Comparison of ENCODE assay signal across 10 mouse cellular contexts in genomic region chr9:120709146-120709655, GRCm38 (mm10).
DNase-seq lines count a peak whose midpoint lies in the region; ATAC-seq and TF ChIP-seq lines count a peak whose summit lies in the region.
"Had no signal": no experiment of that assay in that cellular context is flagged by ENCODE, and none has a peak within 500 bp of the region (broad histone marks: within the 10 kb centered on the region; RNA-seq: fewer than 3 reads in every experiment).

No protein-coding gene starts in this region.

- no peak overlapping the region for H3K27ac ChIP-seq in heart, postnatal 0 days (ENCODE audit: low read depth)
- H3K27ac ChIP-seq in forebrain, embryonic 16.5 days (ENCODE audit: low read length): no peak overlapping the region
- H3K27ac ChIP-seq in midbrain, embryonic 15.5 days: no peak overlapping the region

- no peak overlapping the region for H3K4me3 ChIP-seq in heart, postnatal 0 days (ENCODE audit: low read depth, low read length)
- H3K4me3 ChIP-seq in forebrain, embryonic 16.5 days (replicated peaks; ENCODE audit: low read length): peak overlapping the region; percentile 25; the same call in 1 of the 2 replicates
- 0 out of 2 replicates have a peak overlapping the region, but pooled peaks have one; percentile 5 for H3K4me3 ChIP-seq in midbrain, embryonic 15.5 days

- no peak overlapping the region for H3K9ac ChIP-seq in heart, postnatal 0 days (replicated peaks; ENCODE audit: low read depth, low read length)
- H3K9ac ChIP-seq in forebrain, embryonic 16.5 days (replicated peaks; ENCODE audit: low read depth, low read length): peak overlapping the region; percentile 44
- no peak overlapping the region for H3K9ac ChIP-seq in midbrain, embryonic 15.5 days

- WGBS in heart, postnatal 0 days: 42% methylated on average over 10 of the region's 10 CpGs
- 64% methylated on average over 10 of the region's 10 CpGs for WGBS in forebrain, embryonic 16.5 days
- WGBS in midbrain, embryonic 15.5 days: 62% methylated on average over 10 of the region's 10 CpGs

- peaks cover 10% of the 10 kb centered on the region; the same call in 1 of the 2 replicates for H3K4me1 ChIP-seq in heart, postnatal 0 days (ENCODE audit: control insufficient read depth, insufficient read depth)
- H3K4me1 ChIP-seq in forebrain, embryonic 16.5 days (replicated peaks; ENCODE audit: control insufficient read depth, insufficient read depth, low read length): peaks cover 10% of the 10 kb centered on the region
- H3K4me1 ChIP-seq in midbrain, embryonic 15.5 days: peaks cover 11% of the 10 kb centered on the region

- TF ChIP-seq CTCF in heart, postnatal 0 days (IDR thresholded peaks at IDR 0.05; ENCODE audit: low read depth): no peak

- no peaks in the 10 kb centered on the region for H3K27me3 ChIP-seq in heart, postnatal 0 days (ENCODE audit: control insufficient read depth, insufficient read depth, low read length)
- no peaks in the 10 kb centered on the region for H3K27me3 ChIP-seq in forebrain, embryonic 16.5 days (replicated peaks; ENCODE audit: control insufficient read depth, insufficient read depth, low read length)
- H3K27me3 ChIP-seq in midbrain, embryonic 15.5 days (replicated peaks): no peaks in the 10 kb centered on the region

- no peak for DNase-seq in heart, postnatal 0 days (ENCODE audit: low spot score)
- no peak for DNase-seq in heart, postnatal 36 days
- peak; percentile 55 for DNase-seq in MEL-GATA-1-ER (ENCODE audit: extremely low read depth, low read depth)
- no peak for DNase-seq in testis, postnatal 14 days (ENCODE audit: low spot score)
- DNase-seq in retina, embryonic 14.5 days (ENCODE audit: low spot score): no peak
- DNase-seq in frontal cortex, adult 2 months (ENCODE audit: extremely low spot score in 1 of 2, low spot score in 1 of 2): no peak
- DNase-seq: lung, postnatal 4 days had no signal

- ATAC-seq in heart, postnatal 0 days (ENCODE audit: insufficient read depth, low read depth): no peak
- ATAC-seq in forebrain, embryonic 16.5 days: no peak
- no peak for ATAC-seq in midbrain, embryonic 15.5 days (replicated peaks)

- H3K4me2 ChIP-seq in heart, postnatal 0 days (ENCODE audit: low read depth, low read length): peak overlapping the region; percentile 48
- peak overlapping the region; percentile 49 for H3K4me2 ChIP-seq in forebrain, embryonic 16.5 days (ENCODE audit: low read length)
- H3K4me2 ChIP-seq in midbrain, embryonic 15.5 days: peak overlapping the region; percentile 36

- intact Hi-C loops in heart, postnatal 36 days (cut with DNase I): no loop called here

- no peaks in the 10 kb centered on the region for H3K36me3 ChIP-seq in heart, postnatal 0 days (replicated peaks; ENCODE audit: control insufficient read depth, insufficient read depth, low read length)
- H3K36me3 ChIP-seq in forebrain, embryonic 16.5 days (ENCODE audit: control insufficient read depth, insufficient read depth): no peaks in the 10 kb centered on the region
- no peaks in the 10 kb centered on the region for H3K36me3 ChIP-seq in midbrain, embryonic 15.5 days (replicated peaks)
- H3K36me3 ChIP-seq: G1E had no signal

- no peak for TF ChIP-seq EP300 in heart, postnatal 0 days (IDR thresholded peaks at IDR 0.05; ENCODE audit: low read depth)

- H3K9me3 ChIP-seq in heart, postnatal 0 days (replicated peaks; ENCODE audit: control insufficient read depth, low read length): peaks cover 3% of the 10 kb centered on the region; the same call in 1 of the 2 replicates
- H3K9me3 ChIP-seq in forebrain, embryonic 16.5 days (ENCODE audit: control insufficient read depth, low read length): peaks cover 2% of the 10 kb centered on the region; the same call in 1 of the 2 replicates
- no peaks in the 10 kb centered on the region for H3K9me3 ChIP-seq in midbrain, embryonic 15.5 days
- H3K9me3 ChIP-seq: G1E had no signal
